Mouse (Mus musculus) gonadal fat pad, adult 2 months (tissue): Measurements from ENCODE around the gene Ncapg2. TPM values are rescaled to one million over a fixed set of nuclear protein-coding genes. Genes with fewer than 3 reads are reported as not detected.

Experiments used
- DNase-seq: peaks from one replicate; pipeline ENCODE4 v3.0.0-alpha.2; 2012; ENCODE audit warnings: low read depth
- polyA plus RNA-seq: library from polyadenylated mRNA; depleted of rRNA; stranded (reverse); fragments of >200 nt; gene quantifications from 2 replicates; pipeline ENCODE4 v1.2.3, GENCODE M21; 2012; rRNA removed

The Ncapg2 gene
- polyA plus RNA-seq = 1.7 and 1.9 TPM in 2 replicates

- DNase-seq = peak; percentile 50
Observed at GRCm38 (mm10) chr12:116405045-116405835, at the start of gene Ncapg2. TSS of gene Ncapg2 (plus strand) at chr12:116405402.

- no peak for DNase-seq
Observed at GRCm38 (mm10) chr12:116362091-116362490, 43.1 kb upstream of the Ncapg2 start.

- no peak for DNase-seq
Observed at GRCm38 (mm10) chr12:116366900-116367299, 38.3 kb upstream of the Ncapg2 start.

- DNase-seq = no peak
Observed at GRCm38 (mm10) chr12:116367346-116367745, 37.9 kb upstream of the Ncapg2 start.

- no peak for DNase-seq
Observed at GRCm38 (mm10) chr12:116368857-116369256, 36.3 kb upstream of the Ncapg2 start.

GRCm38 (mm10) chr12:116383101-116383500, 22.1 kb upstream of the Ncapg2 start:
- no peak for DNase-seq

- no peak for DNase-seq
Observed at GRCm38 (mm10) chr12:116383995-116384394, 21.2 kb upstream of the Ncapg2 start.

- no peak for DNase-seq
Observed at GRCm38 (mm10) chr12:116386802-116387201, 18.4 kb upstream of the Ncapg2 start.

- DNase-seq = no peak
Observed at GRCm38 (mm10) chr12:116389868-116390267, 15.3 kb upstream of the Ncapg2 start.

GRCm38 (mm10) chr12:116394327-116394726, 10.9 kb upstream of the Ncapg2 start:
- no peak for DNase-seq

GRCm38 (mm10) chr12:116395312-116395711, 9.9 kb upstream of the Ncapg2 start:
- DNase-seq = no peak

- DNase-seq = no peak
Observed at GRCm38 (mm10) chr12:116396072-116396695, 9.0 kb upstream of the Ncapg2 start.

- no peak for DNase-seq
Observed at GRCm38 (mm10) chr12:116404012-116404679, 1.1 kb upstream of the Ncapg2 start.

- no peak for DNase-seq
Observed at GRCm38 (mm10) chr12:116405836-116406155, 594 bp downstream of the Ncapg2 start.

- DNase-seq = no peak
Observed at GRCm38 (mm10) chr12:116407883-116408282, 2.7 kb downstream of the Ncapg2 start.

- DNase-seq = no peak
Observed at GRCm38 (mm10) chr12:116414941-116415340, 9.7 kb downstream of the Ncapg2 start.

- DNase-seq = no peak
Observed at GRCm38 (mm10) chr12:116416514-116416913, 11.3 kb downstream of the Ncapg2 start.

GRCm38 (mm10) chr12:116421656-116422055, 16.5 kb downstream of the Ncapg2 start:
- no peak for DNase-seq

- no peak for DNase-seq
Observed at GRCm38 (mm10) chr12:116425392-116425791, 20.2 kb downstream of the Ncapg2 start.

GRCm38 (mm10) chr12:116433742-116434141, 28.5 kb downstream of the Ncapg2 start:
- no peak for DNase-seq

GRCm38 (mm10) chr12:116435232-116435631, 30.0 kb downstream of the Ncapg2 start:
- DNase-seq = no peak

- DNase-seq = no peak
Observed at GRCm38 (mm10) chr12:116436125-116436524, 30.9 kb downstream of the Ncapg2 start.

GRCm38 (mm10) chr12:116438591-116438990, 33.4 kb downstream of the Ncapg2 start:
- no peak for DNase-seq
